ENCODE assay signal across 16 mouse cellular contexts in the genomic region with DNA sequence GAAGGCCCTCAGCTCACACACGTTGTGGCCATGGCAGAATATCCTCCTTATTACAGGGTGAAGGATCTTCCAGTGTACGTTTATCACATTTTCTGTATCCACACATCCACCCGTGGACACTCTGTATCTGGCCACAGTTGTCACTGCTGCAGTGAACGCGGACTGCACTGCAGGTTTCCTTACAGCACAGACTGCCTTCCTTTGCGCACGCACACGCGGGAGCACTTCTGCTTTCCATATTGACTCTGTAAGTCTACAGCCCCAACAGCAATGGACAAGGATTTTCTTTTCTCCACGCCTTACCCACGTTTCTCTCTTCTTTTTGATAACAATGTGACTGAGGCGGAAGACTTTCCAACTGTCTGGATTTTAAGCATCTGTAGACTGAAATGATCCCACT.
DNase-seq lines count a peak whose midpoint lies in the region; ATAC-seq and TF ChIP-seq lines count a peak whose summit lies in the region.
"Had no signal": no experiment of that assay in that cellular context is flagged by ENCODE, and none has a peak within 500 bp of the region (broad histone marks: within the 10 kb centered on the region; RNA-seq: fewer than 3 reads in every experiment).

No protein-coding gene starts in this region.

- 66% methylated on average over 12 of the region's 12 CpGs for WGBS in lung, embryonic 14.5 days
- 57% methylated on average over 12 of the region's 12 CpGs for WGBS in liver, embryonic 11.5 days

- no peaks in the 10 kb centered on the region for H3K9me3 ChIP-seq in lung, embryonic 14.5 days (ENCODE audit: low read depth, low read length)
- H3K9me3 ChIP-seq in liver, embryonic 11.5 days (ENCODE audit: control insufficient read depth, low read length), result no peaks in the 10 kb centered on the region
- H3K9me3 ChIP-seq: limb, embryonic 12.5 days; neural tube, embryonic 15.5 days had no signal

- ATAC-seq in lung, embryonic 14.5 days (ENCODE audit: insufficient read depth), result no peak
- ATAC-seq in liver, embryonic 11.5 days (replicated peaks; ENCODE audit: low FRiP score), result no peak
- ATAC-seq in monocyte, adult 5-6 weeks (replicated peaks; ENCODE audit: insufficient number of reproducible peaks, low FRiP score, low TSS enrichment, poor library complexity, severe bottlenecking), result peak; percentile 30; the same call in 1 of the 2 replicates
- ATAC-seq: hindbrain, postnatal 0 days had no signal

- no peak overlapping the region for H3K27ac ChIP-seq in lung, embryonic 14.5 days (ENCODE audit: low read depth)
- peak overlapping the region; percentile 43; the same call in 1 of the 2 replicates for H3K27ac ChIP-seq in liver, embryonic 11.5 days (ENCODE audit: low read depth, low read length)
- H3K27ac ChIP-seq: hindbrain, postnatal 0 days; kidney, postnatal 0 days; limb, embryonic 12.5 days; neural tube, embryonic 15.5 days had no signal

- no peak for TF ChIP-seq CTCF in lung, embryonic 14.5 days (IDR thresholded peaks at IDR 0.05; ENCODE audit: low read depth)

- intact Hi-C loops in left cerebral cortex, postnatal 25 days (cut with DNase I), result loop anchor here (5.0 kb wide), 1 partner anchor 102 kb away; no protein-coding TSS in a partner anchor

- no peaks in the 10 kb centered on the region for H3K27me3 ChIP-seq in lung, embryonic 14.5 days (ENCODE audit: insufficient read depth, low read length)
- H3K27me3 ChIP-seq in liver, embryonic 11.5 days (replicated peaks; ENCODE audit: control insufficient read depth, insufficient read depth, low read length), result no peaks in the 10 kb centered on the region
- H3K27me3 ChIP-seq: limb, embryonic 12.5 days; neural tube, embryonic 15.5 days had no signal

- H3K9ac ChIP-seq in lung, embryonic 14.5 days, result no peak overlapping the region
- no peak overlapping the region for H3K9ac ChIP-seq in liver, embryonic 11.5 days (ENCODE audit: low read depth, low read length)
- H3K9ac ChIP-seq: limb, embryonic 12.5 days; neural tube, embryonic 15.5 days had no signal

- peaks cover 22% of the 10 kb centered on the region for H3K4me1 ChIP-seq in lung, embryonic 14.5 days (ENCODE audit: insufficient read depth)
- H3K4me1 ChIP-seq in liver, embryonic 11.5 days (replicated peaks; ENCODE audit: control insufficient read depth, insufficient read depth, low read length), result peaks cover 36% of the 10 kb centered on the region

- no peak overlapping the region for H3K4me2 ChIP-seq in lung, embryonic 14.5 days
- H3K4me2 ChIP-seq in liver, embryonic 11.5 days, result no peak overlapping the region
- H3K4me2 ChIP-seq: limb, embryonic 12.5 days; neural tube, embryonic 15.5 days had no signal

- no peaks in the 10 kb centered on the region for H3K36me3 ChIP-seq in lung, embryonic 14.5 days (ENCODE audit: insufficient read depth)
- no peaks in the 10 kb centered on the region for H3K36me3 ChIP-seq in liver, embryonic 11.5 days (ENCODE audit: control insufficient read depth, insufficient read depth, low read length)
- H3K36me3 ChIP-seq: limb, embryonic 12.5 days; neural tube, embryonic 15.5 days had no signal

- H3K4me3 ChIP-seq in lung, embryonic 14.5 days (ENCODE audit: low read depth, low read length), result no peak overlapping the region
- H3K4me3 ChIP-seq in liver, embryonic 11.5 days (ENCODE audit: low read depth, low read length), result no peak overlapping the region
- H3K4me3 ChIP-seq: limb, embryonic 12.5 days; neural tube, embryonic 15.5 days had no signal

- peak; percentile 35 for DNase-seq in lung, embryonic 14.5 days
- no peak for DNase-seq in lung, postnatal 14 days
- DNase-seq in MEL-GATA-1-ER (ENCODE audit: extremely low read depth, low read depth), result peak; percentile 11
- DNase-seq in liver, embryonic 11.5 days (ENCODE audit: low spot score), result no peak
- DNase-seq in layer of hippocampus, adult 8-10 months (ENCODE audit: low spot score in 2 of 2), result no peak
- DNase-seq in left cerebral cortex, postnatal 25 days (ENCODE audit: low spot score in 2 of 2), result no peak
- no peak for DNase-seq in right cerebral cortex, adult 18-20 months
- DNase-seq: adrenal gland, postnatal 10 days; cerebellum, postnatal 14 days; heart, adult 18-20 months; thymus, postnatal 4 days had no signal

Comparison
In these comparisons a context has a peak if more than half of its experiments do, and no peak if none do; other contexts are left out.
1. DNase-seq: peak in lung, embryonic 14.5 days (single experiment) and MEL-GATA-1-ER (single experiment); none in lung, postnatal 14 days (single experiment), liver, embryonic 11.5 days (single experiment), layer of hippocampus, adult 8-10 months (0 of 2), left cerebral cortex, postnatal 25 days (0 of 2) and right cerebral cortex, adult 18-20 months (single experiment).